Mouse (Mus musculus) heart, embryonic 11.5 days (tissue): ENCODE results near the gene Rspry1. TPM values are rescaled to one million over a fixed set of nuclear protein-coding genes. Genes with fewer than 3 reads are reported as not detected.

Experiments used
- polyA plus RNA-seq: library from polyadenylated mRNA; unstranded; fragments of >200 nt; fragmentation: Nextera tagmentation; extraction: Ambion mirVana; gene quantifications from 2 replicates; pipeline ENCODE4 v1.2.1, GENCODE M21; 2014

Gene Rspry1
- polyA plus RNA-seq, 1 experiment from 2014 or later: 23.2 TPM

Other genes starting within 250 kb of the Rspry1 start
- gene Herpud1, start 215.5 kb upstream of the Rspry1 start, polyA plus RNA-seq: 80.5 and 84.1 TPM in 2 replicates
- gene Nlrc5, start 167.6 kb upstream of the Rspry1 start, polyA plus RNA-seq: 0.13 TPM in 1 of 2 replicates, not detected in the other
- 7.6 and 8.1 TPM in 2 replicates for gene Cpne2, start 68.9 kb upstream of the Rspry1 start, polyA plus RNA-seq
- gene Fam192a, start 60 bp downstream of the Rspry1 start, polyA plus RNA-seq: 44.3 and 45.6 TPM in 2 replicates
- 44.2 and 65.2 TPM in 2 replicates for gene Arl2bp, start 64.7 kb downstream of the Rspry1 start, polyA plus RNA-seq
- gene Pllp, start 94.3 kb downstream of the Rspry1 start, polyA plus RNA-seq: not detected in 2 replicates
- gene Ccl22, start 143.7 kb downstream of the Rspry1 start, polyA plus RNA-seq: not detected in 2 replicates
- 8.8 and 11.2 TPM in 2 replicates for gene Cx3cl1, start 170.1 kb downstream of the Rspry1 start, polyA plus RNA-seq
- gene Ccl17, start 208.5 kb downstream of the Rspry1 start, polyA plus RNA-seq: 0.69 TPM in 1 of 2 replicates, not detected in the other
- gene Coq9, start 236.4 kb downstream of the Rspry1 start, polyA plus RNA-seq: 125 and 126 TPM in 2 replicates
- gene Ciapin1, start 236.4 kb downstream of the Rspry1 start, polyA plus RNA-seq: 97.0 and 97.5 TPM in 2 replicates